Mouse (Mus musculus) left cerebral cortex, postnatal 10 days (tissue): ENCODE data around the gene Sertad2. TPM values are rescaled to one million over a fixed set of nuclear protein-coding genes. Genes with fewer than 3 reads are reported as not detected.

Experiments
- DNase-seq, 2 experiments: peaks; one replicate each; pipeline ENCODE4 v3.0.0; 2021 to 2022; ENCODE audit warnings: low spot score in 2 of 2, mixed read lengths in 1 of 2; ENCODE audit errors: extremely low spot score in 1 of 2
- intact Hi-C: fragments of 180-260 bp; cut with DNase I; formaldehyde crosslinking; loops from one replicate; pipeline ENCODE4 v1.15.1; 2025
- total RNA-seq, 2 experiments: library from RNA; stranded (reverse); gene quantifications; 2 replicates each; pipeline ENCODE4 v1.2.3; 2021

Gene Sertad2
- total RNA-seq, result 10 to 100 TPM; 21.5 to 23.7 TPM

- DNase-seq, result peak; percentile 99 to 100
- intact Hi-C loops, result loop anchor here (5.0 kb wide), 2 partner anchors 86 to 89 kb away; no protein-coding TSS in a partner anchor
These were observed at the start of gene Sertad2 for GRCm38 (mm10) chr11:20542739-20543452. Gene Sertad2 (plus strand): TSS chr11:20543253.

GRCm38 (mm10) chr11:20493922-20494626 is 49.0 kb upstream of the Sertad2 start:
- no peak for DNase-seq
- intact Hi-C loops, result no loop called here

GRCm38 (mm10) chr11:20500516-20500915 is 42.5 kb upstream of the Sertad2 start:
- intact Hi-C loops, result no loop called here
- no peak for DNase-seq

- no peak for DNase-seq
- intact Hi-C loops, result no loop called here
These were observed 41.7 kb upstream of the Sertad2 start for GRCm38 (mm10) chr11:20501160-20501955.

GRCm38 (mm10) chr11:20513574-20513973 is 29.5 kb upstream of the Sertad2 start:
- DNase-seq, result no peak
- intact Hi-C loops, result no loop called here

GRCm38 (mm10) chr11:20514757-20515156 is 28.3 kb upstream of the Sertad2 start:
- no peak for DNase-seq
- intact Hi-C loops, result no loop called here

GRCm38 (mm10) chr11:20521321-20521720 is 21.7 kb upstream of the Sertad2 start:
- DNase-seq, result no peak
- intact Hi-C loops, result no loop called here

GRCm38 (mm10) chr11:20522750-20523149 is 20.3 kb upstream of the Sertad2 start:
- intact Hi-C loops, result no loop called here

GRCm38 (mm10) chr11:20524435-20524834 is 18.6 kb upstream of the Sertad2 start:
- no peak for DNase-seq
- intact Hi-C loops, result no loop called here

More at GRCm38 (mm10) chr11:20522750-20523149, 20.3 kb upstream of the Sertad2 start:
- no peak for DNase-seq

GRCm38 (mm10) chr11:20525909-20526308 is 17.1 kb upstream of the Sertad2 start:
- DNase-seq, result no peak
- intact Hi-C loops, result no loop called here

- intact Hi-C loops, result no loop called here
- DNase-seq, result no peak
These were observed 15.2 kb upstream of the Sertad2 start for GRCm38 (mm10) chr11:20527901-20528300.

- DNase-seq, result no peak
- intact Hi-C loops, result no loop called here
These were observed 11.4 kb upstream of the Sertad2 start for GRCm38 (mm10) chr11:20531682-20531991.

- DNase-seq, result peak in 1 of 2 experiments; percentile 81
- intact Hi-C loops, result no loop called here
These were observed 10.8 kb upstream of the Sertad2 start for GRCm38 (mm10) chr11:20531992-20532881.

- no peak for DNase-seq
- intact Hi-C loops, result no loop called here
These were observed 9.8 kb upstream of the Sertad2 start for GRCm38 (mm10) chr11:20533231-20533630.

GRCm38 (mm10) chr11:20537221-20537620 is 5.8 kb upstream of the Sertad2 start:
- no peak for DNase-seq
- intact Hi-C loops, result no loop called here

GRCm38 (mm10) chr11:20538496-20538895 is 4.6 kb upstream of the Sertad2 start:
- DNase-seq, result no peak
- intact Hi-C loops, result no loop called here

- intact Hi-C loops, result loop anchor here (5.0 kb wide), 2 partner anchors 84 to 91 kb away; no protein-coding TSS in a partner anchor
These were observed 1.8 kb upstream of the Sertad2 start for GRCm38 (mm10) chr11:20541280-20541679.

GRCm38 (mm10) chr11:20541995-20542637 is 937 bp upstream of the Sertad2 start:
- intact Hi-C loops, result loop anchor here (5.0 kb wide), 2 partner anchors 85 to 90 kb away; no protein-coding TSS in a partner anchor
- DNase-seq, result peak in 1 of 2 experiments; percentile 62

More at GRCm38 (mm10) chr11:20541280-20541679, 1.8 kb upstream of the Sertad2 start:
- DNase-seq, result no peak
